Mouse (Mus musculus): ENCODE measurements at regions not wholly inside any gene's neighbourhood (a gene's known extent, or its start where the extent isn't known, plus 50 kb on each side); places are given as distances from the start of the nearest gene placed in this dataset.
A peak's percentile ranks its signal among the peaks of the same experiment; 100 is the strongest.

DNA sequence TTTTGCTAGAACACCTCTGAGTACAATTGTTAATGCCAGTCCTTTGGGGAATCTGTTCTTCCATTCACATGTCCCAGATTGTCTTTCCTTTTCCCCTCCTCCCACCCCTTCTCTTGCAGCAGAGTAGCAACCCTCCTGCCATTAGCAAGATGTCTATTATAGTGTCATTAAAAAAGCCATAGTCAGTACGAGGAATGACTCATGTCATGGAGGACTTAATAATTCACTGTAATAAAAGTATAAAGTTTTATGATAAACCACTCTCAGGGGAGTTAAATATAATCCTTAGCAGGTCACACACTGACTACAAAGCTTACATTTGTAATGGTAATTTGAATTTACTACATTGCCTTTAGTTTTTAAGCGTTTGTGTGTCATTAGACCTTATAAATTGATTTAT is 540.7 kb downstream of the Bcl11a start:
- no peak for TF ChIP-seq CTCF (IDR thresholded peaks at IDR 0.05; ENCODE audit: borderline replicate concordance, extremely low read depth, insufficient read depth, insufficient read length)
- no peak for TF ChIP-seq POLR2A (IDR thresholded peaks at IDR 0.05; ENCODE audit: borderline replicate concordance, extremely low read depth, insufficient read depth, insufficient read length, poor library complexity, severe bottlenecking)
- peak; percentile 31 for DNase-seq (ENCODE audit: low read depth)

DNA sequence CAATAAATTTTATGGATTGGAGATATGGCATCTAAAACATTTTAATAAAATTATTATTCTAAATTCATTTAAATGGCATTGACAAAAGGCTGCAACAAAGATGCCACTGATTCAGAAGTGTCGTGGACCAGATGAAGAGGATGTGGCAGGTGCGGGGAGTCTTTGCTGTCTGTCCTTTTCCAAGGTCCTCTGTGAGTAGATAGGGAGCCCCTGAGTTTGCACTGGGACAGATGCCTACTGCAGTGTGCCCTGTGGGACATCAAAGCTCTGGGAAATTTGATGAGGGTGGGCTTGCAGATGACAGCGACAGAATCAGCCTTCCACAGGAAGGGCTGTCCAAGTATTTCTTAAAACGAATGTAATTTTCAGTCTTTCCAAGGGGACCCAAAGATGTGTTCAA is 541.2 kb downstream of the Bcl11a start:
- no peak for TF ChIP-seq POLR2A (IDR thresholded peaks at IDR 0.05; ENCODE audit: borderline replicate concordance, extremely low read depth, insufficient read depth, insufficient read length, poor library complexity, severe bottlenecking)
- no peak for TF ChIP-seq CTCF (IDR thresholded peaks at IDR 0.05; ENCODE audit: borderline replicate concordance, extremely low read depth, insufficient read depth, insufficient read length)
- no peak for DNase-seq (ENCODE audit: low read depth)

DNA sequence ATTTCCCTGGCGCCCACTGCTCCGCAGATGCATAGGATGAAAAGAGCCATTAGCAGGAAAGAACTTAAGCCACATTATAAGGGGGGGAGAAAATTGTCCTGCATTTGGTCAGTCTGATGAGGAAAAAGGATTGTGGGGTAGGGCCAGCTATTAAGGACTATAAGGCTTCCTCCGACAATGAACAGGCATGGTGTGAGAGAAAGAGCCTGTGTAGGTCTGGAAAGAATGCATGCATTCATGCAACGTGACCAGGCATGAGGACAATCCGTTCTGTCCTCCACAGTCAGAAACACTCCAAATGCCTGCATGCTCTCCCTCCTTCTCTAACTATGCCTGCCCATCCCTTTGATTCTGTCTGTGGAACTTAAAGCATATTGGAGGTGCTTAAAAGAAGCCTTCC is 550.8 kb downstream of the Bcl11a start:
- peak; percentile 52 for DNase-seq (ENCODE audit: low read depth)

DNA sequence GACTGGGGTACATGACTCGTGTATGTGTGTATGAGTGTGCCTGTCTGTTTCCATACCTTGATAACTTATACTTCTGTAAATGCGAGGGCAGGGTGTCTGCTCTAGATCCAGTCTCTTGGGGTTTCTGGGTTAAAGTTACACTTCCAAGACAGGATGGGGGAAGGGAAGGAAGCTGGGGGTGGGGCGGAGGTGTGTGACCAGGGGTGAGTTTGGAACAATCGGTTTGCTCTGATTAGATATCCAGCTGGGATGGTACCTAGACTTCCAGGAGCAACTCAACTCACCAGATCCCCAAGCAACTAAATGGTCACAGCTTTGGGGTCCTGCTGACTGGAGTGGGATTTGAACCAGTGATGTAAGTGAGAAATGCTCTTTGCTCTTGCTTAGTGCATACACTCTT is 551.6 kb downstream of the Bcl11a start:
- no peak for TF ChIP-seq CTCF (IDR thresholded peaks at IDR 0.05; ENCODE audit: borderline replicate concordance, extremely low read depth, insufficient read depth, insufficient read length)
- no peak for TF ChIP-seq POLR2A (IDR thresholded peaks at IDR 0.05; ENCODE audit: borderline replicate concordance, extremely low read depth, insufficient read depth, insufficient read length, poor library complexity, severe bottlenecking)

More for the DNA sequence above, 550.8 kb downstream of the Bcl11a start:
- no peak for TF ChIP-seq CTCF (IDR thresholded peaks at IDR 0.05; ENCODE audit: borderline replicate concordance, extremely low read depth, insufficient read depth, insufficient read length)
- TF ChIP-seq POLR2A (IDR thresholded peaks at IDR 0.05; ENCODE audit: borderline replicate concordance, extremely low read depth, insufficient read depth, insufficient read length, poor library complexity, severe bottlenecking): no peak

DNA sequence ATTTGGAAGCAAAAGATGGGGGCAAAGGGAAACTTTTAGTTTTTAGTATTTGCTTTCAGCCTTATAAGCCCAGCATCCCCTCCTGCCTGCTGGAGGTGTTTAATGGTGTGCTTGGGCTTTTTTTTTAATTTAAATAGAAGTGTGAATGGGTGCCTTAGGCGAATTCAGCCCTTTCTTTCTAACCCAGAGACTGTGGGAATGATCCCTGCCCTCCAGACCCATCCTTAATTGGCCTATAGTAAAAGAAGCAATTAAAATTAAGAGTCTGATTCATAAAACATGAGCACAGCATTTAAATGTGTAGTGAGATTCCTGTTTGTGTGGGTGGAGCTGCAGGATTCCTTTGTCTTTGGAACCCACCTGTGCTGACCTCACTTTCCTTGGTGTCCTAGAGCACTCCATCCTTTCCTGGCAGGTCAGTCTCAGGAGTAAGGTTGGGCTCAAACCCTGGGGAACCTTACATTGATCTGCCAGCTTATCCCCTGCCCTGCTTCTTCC is 552.6 kb downstream of the Bcl11a start:
- TF ChIP-seq CTCF (IDR thresholded peaks at IDR 0.05; ENCODE audit: borderline replicate concordance, extremely low read depth, insufficient read depth, insufficient read length) (no peak), POLR2A (IDR thresholded peaks at IDR 0.05; ENCODE audit: borderline replicate concordance, extremely low read depth, insufficient read depth, insufficient read length, poor library complexity, severe bottlenecking) (no peak)
- DNase-seq (ENCODE audit: low read depth): peak; percentile 65

More for the DNA sequence above, 551.6 kb downstream of the Bcl11a start:
- no peak for DNase-seq (ENCODE audit: low read depth)

DNA sequence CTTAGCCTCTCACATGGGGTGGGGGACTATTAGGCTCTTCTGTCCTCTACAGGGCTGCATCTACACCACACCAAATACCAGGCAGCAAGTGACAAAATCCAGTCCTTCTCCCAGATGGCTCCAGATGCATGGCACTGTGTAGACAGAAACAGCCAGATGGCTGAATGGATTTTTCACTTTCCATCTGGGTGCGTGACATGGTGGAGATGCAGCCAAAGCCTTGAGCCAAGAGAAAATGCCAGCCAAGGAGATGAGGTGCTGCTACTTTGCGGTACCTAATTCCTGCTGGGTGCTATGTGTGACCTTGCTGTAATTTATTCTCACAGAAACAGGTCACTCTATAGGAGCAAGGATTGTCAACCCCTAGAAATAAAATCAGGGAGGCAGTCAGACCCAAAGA is 553.8 kb downstream of the Bcl11a start:
- peak; percentile 84 for DNase-seq (ENCODE audit: low read depth)
- TF ChIP-seq CTCF (IDR thresholded peaks at IDR 0.05; ENCODE audit: borderline replicate concordance, extremely low read depth, insufficient read depth, insufficient read length) (no peak), POLR2A (IDR thresholded peaks at IDR 0.05; ENCODE audit: borderline replicate concordance, extremely low read depth, insufficient read depth, insufficient read length, poor library complexity, severe bottlenecking) (no peak)

DNA sequence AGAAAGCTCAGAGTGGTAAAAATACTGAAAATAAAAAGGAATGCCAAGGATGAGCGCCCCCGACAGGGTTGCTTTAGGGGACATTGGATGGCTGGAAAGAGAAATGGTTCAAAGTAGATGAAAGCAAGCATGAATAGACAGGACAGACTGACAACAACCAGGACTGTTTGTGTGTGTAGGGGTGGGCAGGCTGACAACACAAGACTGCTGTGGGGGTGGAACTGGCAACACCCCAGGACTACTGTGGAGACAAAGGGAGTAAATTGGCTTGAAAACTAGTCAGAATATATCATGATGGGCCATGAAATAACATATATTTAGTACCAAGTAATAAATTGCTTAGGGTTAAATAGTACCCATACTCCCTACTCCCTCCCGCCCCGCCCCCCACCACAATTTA is 558.9 kb downstream of the Bcl11a start:
- TF ChIP-seq CTCF (IDR thresholded peaks at IDR 0.05; ENCODE audit: borderline replicate concordance, extremely low read depth, insufficient read depth, insufficient read length) (no peak), POLR2A (IDR thresholded peaks at IDR 0.05; ENCODE audit: borderline replicate concordance, extremely low read depth, insufficient read depth, insufficient read length, poor library complexity, severe bottlenecking) (no peak)

DNA sequence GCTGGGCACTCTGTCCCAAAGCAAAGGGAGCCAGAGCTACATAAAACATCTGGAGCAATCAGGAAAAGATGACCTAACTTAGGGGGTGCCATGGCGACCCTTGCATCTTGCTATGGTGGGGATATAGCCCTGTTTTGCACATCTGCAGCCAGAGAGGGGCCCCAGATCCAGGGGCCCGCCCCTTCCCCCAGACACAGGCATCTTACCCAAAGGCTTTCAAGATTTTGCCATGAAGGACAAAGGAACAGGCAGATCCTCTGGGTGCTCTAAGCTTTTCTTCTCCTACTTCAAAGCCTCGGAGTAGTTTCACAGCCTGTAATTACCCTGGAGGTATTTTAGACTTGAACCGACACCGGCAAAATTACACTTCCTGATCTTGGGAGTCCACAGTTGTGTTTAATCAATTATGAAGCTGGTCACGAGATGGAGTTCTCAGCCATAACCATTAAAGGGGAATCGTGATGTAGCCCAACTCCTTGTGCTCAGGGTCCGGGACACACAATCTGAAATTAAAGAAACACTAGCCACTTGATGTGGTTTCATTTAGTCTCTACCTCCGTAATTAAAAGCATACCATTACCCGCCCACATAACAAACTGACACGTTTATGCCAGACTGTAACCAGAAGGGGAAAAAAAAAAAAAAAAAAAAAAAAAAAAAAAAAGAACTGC is 565.7 kb downstream of the Bcl11a start:
- TF ChIP-seq CTCF (IDR thresholded peaks at IDR 0.05; ENCODE audit: borderline replicate concordance, extremely low read depth, insufficient read depth, insufficient read length): no peak
- no peak for TF ChIP-seq POLR2A (IDR thresholded peaks at IDR 0.05; ENCODE audit: borderline replicate concordance, extremely low read depth, insufficient read depth, insufficient read length, poor library complexity, severe bottlenecking)
- peak; percentile 20 for DNase-seq (ENCODE audit: low read depth)

More for the DNA sequence above, 558.9 kb downstream of the Bcl11a start:
- DNase-seq (ENCODE audit: low read depth): no peak

DNA sequence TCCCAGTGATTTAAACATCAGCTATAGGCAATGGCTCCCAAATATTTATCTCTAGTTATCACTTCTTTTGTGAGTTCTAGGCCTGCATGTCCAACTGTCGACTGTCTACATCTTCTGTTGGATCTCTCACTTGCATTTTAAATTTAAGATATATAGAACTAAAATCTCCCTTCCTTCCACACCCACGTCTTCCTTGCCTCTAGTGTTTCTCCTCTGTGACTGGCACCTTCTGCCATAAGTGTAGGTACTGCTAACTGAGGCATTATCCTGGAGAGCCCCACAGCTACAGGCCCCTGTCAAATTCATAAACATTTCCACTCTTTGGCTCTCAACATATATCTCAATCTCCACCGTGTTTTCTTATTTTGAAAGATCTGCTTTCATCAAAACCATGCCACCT is 575.0 kb downstream of the Bcl11a start:
- no peak for DNase-seq (ENCODE audit: low read depth)
- TF ChIP-seq POLR2A (IDR thresholded peaks at IDR 0.05; ENCODE audit: borderline replicate concordance, extremely low read depth, insufficient read depth, insufficient read length, poor library complexity, severe bottlenecking): no peak
- TF ChIP-seq CTCF (IDR thresholded peaks at IDR 0.05; ENCODE audit: borderline replicate concordance, extremely low read depth, insufficient read depth, insufficient read length): no peak

DNA sequence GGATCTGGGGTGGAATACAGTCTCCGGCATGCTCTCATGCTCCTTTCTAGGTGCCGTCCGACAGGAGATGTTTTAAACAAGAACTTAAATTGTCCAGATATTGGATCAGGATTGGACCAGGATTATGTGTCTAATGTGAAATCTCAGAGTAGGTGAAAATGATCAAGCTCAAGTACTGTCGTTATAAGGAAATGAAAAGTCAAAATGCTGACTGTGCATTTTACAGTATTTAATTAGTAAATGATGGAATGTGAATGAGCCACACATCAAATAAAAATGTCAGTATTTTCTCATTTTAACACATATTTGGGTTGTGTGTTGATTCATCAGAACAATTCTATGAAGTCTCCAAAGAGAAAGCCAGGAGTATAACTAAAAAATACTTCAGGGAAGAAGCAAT is 586.2 kb downstream of the Bcl11a start:
- DNase-seq (ENCODE audit: low read depth): no peak
- TF ChIP-seq POLR2A (IDR thresholded peaks at IDR 0.05; ENCODE audit: borderline replicate concordance, extremely low read depth, insufficient read depth, insufficient read length, poor library complexity, severe bottlenecking): no peak
- no peak for TF ChIP-seq CTCF (IDR thresholded peaks at IDR 0.05; ENCODE audit: borderline replicate concordance, extremely low read depth, insufficient read depth, insufficient read length)

DNA sequence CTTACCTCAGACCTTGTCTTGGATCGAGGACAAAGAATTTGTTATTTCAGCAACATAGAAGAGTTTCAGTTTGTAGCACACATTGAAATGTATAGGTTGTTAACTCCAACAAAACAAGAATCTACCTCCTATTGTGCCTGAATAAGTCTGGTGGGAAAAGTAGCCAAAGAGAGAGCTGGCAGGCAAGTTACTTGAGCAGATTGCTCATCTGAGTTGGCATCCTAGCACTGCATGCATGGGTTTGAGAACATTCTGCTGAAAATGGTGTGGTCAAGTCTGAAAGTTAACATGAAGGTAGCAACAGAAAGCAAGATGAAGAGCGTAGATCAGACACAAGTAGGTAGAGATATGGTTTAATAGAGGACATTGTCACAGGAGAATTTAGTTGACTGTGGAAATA is 587.5 kb downstream of the Bcl11a start:
- TF ChIP-seq CTCF (IDR thresholded peaks at IDR 0.05; ENCODE audit: borderline replicate concordance, extremely low read depth, insufficient read depth, insufficient read length) (no peak), POLR2A (IDR thresholded peaks at IDR 0.05; ENCODE audit: borderline replicate concordance, extremely low read depth, insufficient read depth, insufficient read length, poor library complexity, severe bottlenecking) (no peak)

DNA sequence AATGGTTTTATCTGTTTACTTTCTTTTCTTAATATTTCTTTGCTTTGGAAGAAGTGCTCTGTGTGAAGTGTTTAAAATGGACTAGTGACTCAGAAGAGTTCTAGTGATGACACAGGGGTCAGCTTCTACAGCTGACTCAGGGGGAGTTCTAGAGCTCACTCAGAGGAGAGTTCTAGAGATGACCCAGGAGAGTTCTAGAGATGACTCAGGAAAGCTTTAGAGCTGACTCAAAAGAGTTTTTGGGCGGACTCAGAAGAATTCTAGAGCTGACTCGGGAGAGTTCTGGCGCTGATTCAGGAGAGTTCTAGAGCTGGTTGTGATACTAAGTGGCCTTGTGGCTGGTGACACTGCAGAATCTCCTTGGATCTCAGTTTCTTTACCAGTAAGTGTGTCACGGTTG is 593.8 kb downstream of the Bcl11a start:
- TF ChIP-seq CTCF (IDR thresholded peaks at IDR 0.05; ENCODE audit: borderline replicate concordance, extremely low read depth, insufficient read depth, insufficient read length) (no peak), POLR2A (IDR thresholded peaks at IDR 0.05; ENCODE audit: borderline replicate concordance, extremely low read depth, insufficient read depth, insufficient read length, poor library complexity, severe bottlenecking) (no peak)
- no peak for DNase-seq (ENCODE audit: low read depth)

More for the DNA sequence above, 587.5 kb downstream of the Bcl11a start:
- DNase-seq (ENCODE audit: low read depth): no peak

Measured in brain, embryonic 14.5 days (tissue).